Mouse (Mus musculus) heart, embryonic 14.5 days (tissue): Measurements from ENCODE around the gene Ryr3. TPM values are rescaled to one million over a fixed set of nuclear protein-coding genes. Genes with fewer than 3 reads are reported as not detected.

ENCODE experiments used
- ATAC-seq: fragments of 200-750 bp; cut with Nextera tagmentation; 2 replicates; pipeline ENCODE4 v1.8.0; 2017; ENCODE audit warnings: low read depth, moderate TSS enrichment; ENCODE audit not compliant: insufficient number of reproducible peaks, insufficient read depth, low FRiP score
- H3K27ac ChIP-seq, 2 experiments: fragments of 200-500 bp in 1 of 2; fragments of 300-500 bp in 1 of 2; sonication (generic) in 1 of 2; replicated peaks in 1 of 2; 2 replicates each; pipeline ENCODE4 v1.5.1; 2012 to 2014; ENCODE audit warnings: low read depth in 2 of 2, low read length in 2 of 2, control low read depth in 1 of 2, mild to moderate bottlenecking in 1 of 2, mixed read lengths in 1 of 2; ENCODE audit not compliant: control insufficient read depth in 1 of 2, insufficient read depth in 1 of 2
- H3K27me3 ChIP-seq: fragments of 300-500 bp; sonication (generic); 2 replicates; pipeline ENCODE4 v1.6.1; 2014; ENCODE audit warnings: mild to moderate bottlenecking, low read length, control low read depth; ENCODE audit not compliant: control insufficient read depth, insufficient read depth
- H3K36me3 ChIP-seq: fragments of 300-500 bp; sonication (generic); 2 replicates; pipeline ENCODE4 v1.6.1; 2014; ENCODE audit warnings: mild to moderate bottlenecking, control low read depth, low read length, mixed read lengths; ENCODE audit not compliant: control insufficient read depth, insufficient read depth
- H3K4me1 ChIP-seq, 2 experiments: fragments of 200-500 bp in 1 of 2; fragments of 300-500 bp in 1 of 2; sonication (generic) in 1 of 2; 2 replicates each; pipeline ENCODE4 v1.6.1; 2012 to 2014; ENCODE audit warnings: low read length in 2 of 2, control low read depth in 1 of 2, mixed read lengths in 1 of 2; ENCODE audit not compliant: control insufficient read depth in 2 of 2, insufficient read depth in 2 of 2
- H3K4me2 ChIP-seq: fragments of 300-500 bp; sonication (generic); 2 replicates; pipeline ENCODE4 v1.6.1; 2014; ENCODE audit warnings: mild to moderate bottlenecking, low read length
- H3K4me3 ChIP-seq, 2 experiments: fragments of 200-500 bp in 1 of 2; fragments of 300-500 bp in 1 of 2; sonication (generic) in 1 of 2; 2 replicates each; pipeline ENCODE4 v1.5.1; 2012 to 2014; ENCODE audit warnings: low read length in 2 of 2, mild to moderate bottlenecking in 2 of 2, control low read depth in 1 of 2, low read depth in 1 of 2, moderate library complexity in 1 of 2; ENCODE audit not compliant: control insufficient read depth in 1 of 2, insufficient read depth in 1 of 2
- H3K9ac ChIP-seq: fragments of 300-500 bp; sonication (generic); 2 replicates; pipeline ENCODE4 v1.6.1; 2014; ENCODE audit warnings: mild to moderate bottlenecking, low read length
- H3K9me3 ChIP-seq: fragments of 300-500 bp; sonication (generic); 2 replicates; pipeline ENCODE4 v1.6.1; 2016; ENCODE audit warnings: low read length, control low read depth; ENCODE audit not compliant: control insufficient read depth
- WGBS: fragments of 180-500 bp; shearing (Covaris S2); extraction: QIAGEN DNeasy Blood & Tissue Kit; methylation state at CpG from one replicate; pipeline ENCODE4 v1.1.7; 2014; 5-methylcytosine and 5-hydroxymethylcytosine counted together
- polyA plus RNA-seq: library from polyadenylated mRNA; unstranded; fragments of >200 nt; fragmentation: Nextera tagmentation; extraction: Ambion mirVana; gene quantifications from 2 replicates; pipeline ENCODE4 v1.2.1, GENCODE M21; 2014

Ryr3 gene
- polyA plus RNA-seq, 1 experiment from 2014 or later, result 6.6 TPM

- Histone ChIP-seq H3K27ac (peak overlapping the region; percentile 29 to 69; a peak in 3 of 4 replicates), H3K4me3 (no peak overlapping the region), H3K9ac (no peak overlapping the region), H3K9me3 (no peaks in the 10 kb centered on the region), H3K4me1 (peaks cover 4 to 15% of the 10 kb centered on the region in 2 experiments), H3K4me2 (0 out of 2 replicates have a peak overlapping the region, but pooled peaks have one; percentile 11), H3K27me3 (no peaks in the 10 kb centered on the region), H3K36me3 (0 out of 2 replicates have a peak, but pooled peaks cover under 1% of the 10 kb centered on the region)
- WGBS, result 30% methylated on average over 5 of the region's 5 CpGs
- peak; percentile 61; the same call in 1 of the 2 replicates for ATAC-seq
These were observed 579.7 kb downstream of the Ryr3 start for GRCm38 (mm10) chr2:112637206-112637605.

- Histone ChIP-seq H3K27me3 (no peaks in the 10 kb centered on the region), H3K36me3 (peaks cover 15% of the 10 kb centered on the region), H3K4me1 (peaks cover 0 to 9% of the 10 kb centered on the region in 2 experiments; a peak in 3 of 4 replicates), H3K27ac (no peak overlapping the region), H3K4me2 (no peak overlapping the region), H3K9me3 (no peaks in the 10 kb centered on the region), H3K4me3 (no peak overlapping the region), H3K9ac (no peak overlapping the region)
- WGBS, result 89% methylated on average over 9 of the region's 9 CpGs
- no peak for ATAC-seq
These were observed 584.4 kb downstream of the Ryr3 start for GRCm38 (mm10) chr2:112632536-112632935.

- H3K27me3 ChIP-seq, result no peaks in the 10 kb centered on the region
- 78% methylated on average over 11 of the region's 11 CpGs for WGBS
- no peak overlapping the region for H3K9ac ChIP-seq
- H3K27ac ChIP-seq, result no peak overlapping the region
- H3K4me2 ChIP-seq, result no peak overlapping the region
- peaks cover 15% of the 10 kb centered on the region for H3K36me3 ChIP-seq
- no peak for ATAC-seq
- no peaks in the 10 kb centered on the region for H3K9me3 ChIP-seq
- H3K4me3 ChIP-seq, result no peak overlapping the region
- H3K4me1 ChIP-seq, result no peaks in the 10 kb centered on the region
These were observed 586.2 kb downstream of the Ryr3 start for GRCm38 (mm10) chr2:112630669-112631068.

- no peak overlapping the region for H3K4me2 ChIP-seq
- no peaks in the 10 kb centered on the region for H3K36me3 ChIP-seq
- no peak overlapping the region for H3K4me3 ChIP-seq
- WGBS, result 81% methylated on average over 3 of the region's 3 CpGs
- H3K9ac ChIP-seq, result no peak overlapping the region
- no peaks in the 10 kb centered on the region for H3K4me1 ChIP-seq
- no peaks in the 10 kb centered on the region for H3K9me3 ChIP-seq
- no peak overlapping the region for H3K27ac ChIP-seq
- H3K27me3 ChIP-seq, result no peaks in the 10 kb centered on the region
- ATAC-seq, result no peak
These were observed 591.7 kb downstream of the Ryr3 start for GRCm38 (mm10) chr2:112625156-112625555.

GRCm38 (mm10) chr2:112617206-112617605 is 599.7 kb downstream of the Ryr3 start:
- H3K4me1 ChIP-seq, result no peaks in the 10 kb centered on the region
- 41% methylated on average over 3 of the region's 3 CpGs for WGBS
- H3K9me3 ChIP-seq, result no peaks in the 10 kb centered on the region
- no peak overlapping the region for H3K9ac ChIP-seq
- H3K36me3 ChIP-seq, result no peaks in the 10 kb centered on the region
- H3K4me2 ChIP-seq, result no peak overlapping the region
- ATAC-seq, result no peak
- no peaks in the 10 kb centered on the region for H3K27me3 ChIP-seq
- no peak overlapping the region for H3K4me3 ChIP-seq
- H3K27ac ChIP-seq, result no peak overlapping the region

GRCm38 (mm10) chr2:112614375-112614774 is 602.5 kb downstream of the Ryr3 start:
- no peak overlapping the region for H3K4me2 ChIP-seq
- no peak overlapping the region for H3K4me3 ChIP-seq
- H3K4me1 ChIP-seq, result no peaks in the 10 kb centered on the region
- H3K9me3 ChIP-seq, result peaks cover 4% of the 10 kb centered on the region; the same call in 1 of the 2 replicates
- WGBS, result 89% methylated on average over 7 of the region's 7 CpGs
- no peaks in the 10 kb centered on the region for H3K36me3 ChIP-seq
- no peak for ATAC-seq
- H3K27ac ChIP-seq, result no peak overlapping the region
- no peak overlapping the region for H3K9ac ChIP-seq
- H3K27me3 ChIP-seq, result no peaks in the 10 kb centered on the region

GRCm38 (mm10) chr2:112612628-112613027 is 604.3 kb downstream of the Ryr3 start:
- H3K9ac ChIP-seq, result no peak overlapping the region
- ATAC-seq, result no peak
- H3K27me3 ChIP-seq, result no peaks in the 10 kb centered on the region
- no peak overlapping the region for H3K4me2 ChIP-seq
- H3K27ac ChIP-seq, result no peak overlapping the region
- WGBS, result 74% methylated on average over 3 of the region's 3 CpGs
- H3K4me1 ChIP-seq, result no peaks in the 10 kb centered on the region
- H3K4me3 ChIP-seq, result no peak overlapping the region
- H3K36me3 ChIP-seq, result no peaks in the 10 kb centered on the region
- peaks cover 4% of the 10 kb centered on the region; the same call in 1 of the 2 replicates for H3K9me3 ChIP-seq

- no peak overlapping the region for H3K4me2 ChIP-seq
- no peak overlapping the region for H3K4me3 ChIP-seq
- H3K9me3 ChIP-seq, result peaks cover 4% of the 10 kb centered on the region; the same call in 1 of the 2 replicates
- H3K27me3 ChIP-seq, result no peaks in the 10 kb centered on the region
- 66% methylated on average over 3 of the region's 3 CpGs for WGBS
- ATAC-seq, result no peak
- H3K36me3 ChIP-seq, result no peaks in the 10 kb centered on the region
- no peak overlapping the region for H3K27ac ChIP-seq
- H3K4me1 ChIP-seq, result 0 out of 4 replicates have a peak, but pooled peaks cover 0 to 2% of the 10 kb centered on the region in 2 experiments
- H3K9ac ChIP-seq, result no peak overlapping the region
These were observed 610.4 kb downstream of the Ryr3 start for GRCm38 (mm10) chr2:112606536-112606935.
